Mouse (Mus musculus) liver, embryonic 18 days (tissue): ENCODE data around the gene Gm28308. TPM values are rescaled to one million over a fixed set of nuclear protein-coding genes. Genes with fewer than 3 reads are reported as not detected.

Experiments used
- polyA plus RNA-seq: library from polyadenylated mRNA; depleted of rRNA; stranded (reverse); fragments of >200 nt; gene quantifications from 2 replicates; pipeline ENCODE4 v1.2.3, GENCODE M21; 2012; rRNA removed

Gene Gm28308
- polyA plus RNA-seq = not detected in 2 replicates

DNA sequence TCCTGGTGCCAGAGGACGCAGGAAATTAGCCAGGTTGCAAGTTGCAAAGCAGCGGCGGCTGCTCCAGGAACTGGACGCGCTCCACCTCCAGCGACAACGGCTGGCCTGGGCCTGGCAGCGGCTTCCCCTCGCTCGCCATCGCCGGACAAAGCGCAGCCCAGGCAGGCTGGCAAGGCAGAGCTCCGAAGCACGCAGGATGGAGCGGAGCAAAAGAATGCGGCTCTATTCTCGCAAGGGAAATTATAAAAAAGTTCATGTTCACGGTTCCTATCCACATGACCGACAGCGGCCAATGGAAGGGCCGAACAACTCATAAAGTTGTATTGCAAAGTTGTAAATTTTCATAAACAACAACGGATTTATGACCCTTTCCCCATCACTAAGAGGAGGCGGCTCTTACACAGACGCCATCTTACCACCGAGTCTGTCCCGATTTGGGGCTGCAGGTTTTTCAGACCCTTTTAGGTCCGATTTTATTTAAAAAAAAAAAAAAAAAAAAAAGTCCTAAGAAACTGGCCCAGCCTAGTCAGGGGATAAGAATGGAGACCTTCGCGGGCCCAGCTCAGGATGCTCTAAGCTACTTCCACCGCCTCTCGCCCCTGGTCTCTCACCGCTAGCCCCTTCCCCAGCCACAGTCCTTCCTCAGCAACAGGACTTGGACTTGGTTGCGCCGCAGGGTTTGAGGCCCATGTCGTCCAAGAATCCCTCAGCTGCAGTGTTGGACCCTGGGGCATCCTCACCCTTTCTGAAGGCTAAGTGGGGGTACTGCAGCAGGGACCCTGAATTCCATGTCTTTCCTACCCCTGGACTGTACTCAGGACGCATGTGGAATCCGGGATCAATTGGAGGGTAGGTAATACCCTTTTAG is at the start of gene Gm28308, which contains the start of gene Hoxa3:
Gene Gm28308 (minus strand): TSS at position 221 of the 868 bp plus-strand sequence.
Gene Hoxa3 (minus strand): TSS at position 218 of the 868 bp plus-strand sequence.

DNA sequence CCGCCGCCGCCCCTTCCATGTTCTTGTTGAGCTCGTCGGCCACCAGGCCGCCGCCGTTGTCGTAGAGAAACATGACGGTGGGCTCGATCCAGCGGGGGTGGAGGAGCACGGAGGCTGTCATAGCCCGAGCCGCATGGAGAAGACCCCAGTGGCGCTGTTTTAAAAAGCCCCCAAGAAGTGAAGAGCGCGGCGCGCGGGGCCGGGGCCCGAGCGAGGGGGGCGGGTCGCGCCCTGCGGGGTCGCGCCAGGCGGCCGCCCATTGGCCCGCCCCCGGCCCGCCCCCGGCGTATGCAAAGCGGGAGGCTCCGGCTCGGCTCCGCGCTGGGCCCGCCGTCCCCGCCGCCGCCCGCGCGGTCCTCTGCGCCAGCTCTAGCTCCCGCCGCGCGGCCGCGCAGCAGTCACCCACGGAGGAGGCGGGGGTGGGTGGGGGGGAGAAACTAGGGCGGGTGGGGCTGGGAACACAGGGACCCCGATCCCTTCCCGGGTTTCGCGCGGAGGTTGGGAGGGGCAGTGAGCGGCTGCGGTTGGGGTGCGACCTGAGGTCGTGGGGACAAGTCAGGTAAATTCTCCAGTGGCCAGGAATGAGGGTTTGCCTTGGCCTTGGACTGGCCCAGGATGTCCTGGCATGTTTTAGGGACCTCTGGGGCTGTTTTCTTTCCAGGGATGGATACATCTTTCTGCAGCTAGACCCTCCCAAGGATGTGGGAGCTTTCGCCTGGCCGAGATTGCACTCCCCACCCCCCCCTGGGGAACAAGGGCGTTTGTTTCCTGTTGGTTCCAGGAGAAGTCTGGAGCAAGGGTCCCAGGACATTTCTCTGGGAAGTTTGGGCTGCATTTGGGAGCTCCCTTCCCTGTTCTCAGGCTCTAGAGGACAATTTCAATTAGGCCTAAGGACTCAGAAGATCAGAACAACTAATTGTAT is 47.8 kb upstream of the Gm28308 start, which contains the start of gene Hoxa13:
Gene Hoxa13 (minus strand): TSS at position 227 of the 922 bp plus-strand sequence.

DNA sequence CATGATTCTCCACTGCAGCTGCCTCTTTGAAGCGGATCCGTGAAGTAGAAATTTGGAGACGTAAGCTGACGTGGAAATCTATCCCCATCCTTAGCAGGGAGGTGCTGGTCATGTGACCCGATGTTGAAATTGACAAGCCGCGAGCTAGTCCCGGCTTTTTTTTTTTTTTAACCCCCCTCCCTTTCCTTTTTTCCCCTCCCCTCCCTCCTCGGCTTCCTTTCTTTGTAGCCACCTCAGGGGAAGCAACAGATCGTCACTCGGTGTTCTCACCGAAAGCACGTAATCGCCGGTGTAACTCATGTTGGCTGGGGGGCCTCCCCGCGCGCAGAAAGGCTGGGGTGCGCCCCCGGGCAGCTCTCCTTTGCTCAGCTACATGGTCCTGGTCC is 32.6 kb upstream of the Gm28308 start, which contains the start of gene Hoxa11:
Gene Hoxa11 (minus strand): TSS at position 54 of the 386 bp plus-strand sequence.

DNA sequence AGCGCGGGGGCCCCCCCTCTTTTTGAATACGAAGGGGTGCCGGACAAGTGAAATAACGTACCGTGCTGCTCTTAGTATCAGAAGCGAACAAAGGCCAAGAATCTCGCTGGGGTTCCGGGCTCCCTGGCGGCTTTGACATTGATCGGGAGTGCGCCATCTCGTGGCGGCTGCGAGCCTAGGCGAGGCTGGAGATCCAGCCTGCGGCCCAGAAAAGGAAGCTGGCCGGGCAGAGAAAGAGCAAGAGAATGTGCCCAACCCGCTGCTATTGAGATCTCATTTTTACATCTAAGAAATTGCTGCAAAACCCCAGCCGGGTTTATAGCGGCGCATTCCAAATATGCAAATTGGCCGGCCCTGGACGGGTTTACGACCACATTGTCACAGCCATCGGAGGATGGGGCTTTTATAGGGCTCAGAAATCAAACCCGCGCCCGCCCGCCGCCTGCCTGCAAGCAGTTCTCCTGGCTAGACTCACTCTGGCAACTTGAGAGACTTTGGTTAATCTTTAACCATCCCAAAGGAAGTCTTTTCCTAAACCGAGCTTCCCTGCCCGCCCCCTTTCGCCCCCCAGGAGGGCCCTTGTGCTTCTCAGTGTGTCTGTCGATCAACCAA is 27.4 kb upstream of the Gm28308 start, which contains the start of gene Hoxa10:
Gene Hoxa10 (minus strand): TSS at position 466 of the 612 bp plus-strand sequence.

DNA sequence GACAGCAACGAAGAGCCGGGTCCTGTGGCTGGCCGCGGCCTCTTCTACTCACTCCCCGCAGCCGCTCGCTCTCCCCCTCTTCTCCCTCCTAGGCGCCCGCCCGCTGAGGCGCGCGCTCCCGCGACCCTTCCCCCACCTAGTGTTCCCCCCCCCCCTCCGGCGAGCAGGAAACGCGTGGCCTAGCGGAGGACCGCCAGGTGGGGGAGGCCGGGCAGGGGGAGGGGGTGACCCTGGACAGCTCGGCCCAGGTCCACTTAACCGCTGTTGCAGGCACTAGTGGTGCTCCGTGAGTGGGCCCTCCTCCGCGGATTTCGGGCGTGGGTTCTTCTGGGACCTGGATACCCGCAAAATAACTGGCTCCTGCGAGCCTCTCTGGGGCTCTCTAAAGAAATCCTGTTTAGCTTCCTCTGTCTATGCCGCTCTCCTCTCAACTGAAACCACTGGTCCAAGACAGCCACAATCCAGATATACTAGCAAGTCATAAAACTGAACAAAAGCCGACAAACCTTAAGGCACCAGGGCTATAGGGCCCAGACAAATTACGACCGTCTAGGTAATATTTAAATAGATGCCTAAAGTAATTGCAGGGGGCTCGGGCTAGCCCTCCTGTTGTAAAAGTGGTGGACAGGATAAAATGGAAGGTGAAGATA is 17.5 kb upstream of the Gm28308 start, which contains the start of gene Hoxa9:
Gene Hoxa9 (minus strand): TSS at position 574 of the 650 bp plus-strand sequence.

DNA sequence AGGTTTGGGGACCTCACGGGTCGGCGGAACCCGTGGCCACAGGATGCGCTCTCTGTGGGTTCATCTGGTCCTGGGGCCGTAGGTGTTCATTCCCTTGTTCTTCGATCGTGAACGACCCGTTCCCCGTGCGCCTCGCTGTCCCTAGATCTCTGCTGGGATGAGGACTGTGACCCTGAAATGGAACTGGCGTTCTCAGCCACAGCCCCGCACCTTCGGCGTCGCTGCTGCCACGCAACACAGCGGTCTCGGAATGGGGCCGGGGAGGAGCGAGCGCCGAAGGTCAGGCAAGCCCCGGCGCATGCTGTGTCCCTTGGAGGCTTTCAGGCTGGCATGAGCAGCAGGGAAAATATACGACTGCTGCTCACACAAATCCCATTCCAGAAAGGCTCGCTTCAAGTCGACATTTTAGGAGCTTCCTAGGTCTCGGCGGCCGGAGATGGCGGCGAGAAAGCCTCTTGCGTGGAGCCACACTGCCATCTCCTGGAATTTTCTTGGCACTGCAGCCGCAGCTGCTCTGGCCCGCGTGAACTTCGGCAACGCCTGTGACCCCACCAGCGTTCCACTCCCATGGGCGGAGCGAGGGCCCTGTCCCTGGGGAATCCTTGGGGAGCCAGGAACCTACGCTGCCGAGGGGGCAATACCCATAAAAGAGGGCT is 8.3 kb upstream of the Gm28308 start, which contains the start of gene Hoxa7:
Gene Hoxa7 (minus strand): TSS at position 518 of the 656 bp plus-strand sequence.

DNA sequence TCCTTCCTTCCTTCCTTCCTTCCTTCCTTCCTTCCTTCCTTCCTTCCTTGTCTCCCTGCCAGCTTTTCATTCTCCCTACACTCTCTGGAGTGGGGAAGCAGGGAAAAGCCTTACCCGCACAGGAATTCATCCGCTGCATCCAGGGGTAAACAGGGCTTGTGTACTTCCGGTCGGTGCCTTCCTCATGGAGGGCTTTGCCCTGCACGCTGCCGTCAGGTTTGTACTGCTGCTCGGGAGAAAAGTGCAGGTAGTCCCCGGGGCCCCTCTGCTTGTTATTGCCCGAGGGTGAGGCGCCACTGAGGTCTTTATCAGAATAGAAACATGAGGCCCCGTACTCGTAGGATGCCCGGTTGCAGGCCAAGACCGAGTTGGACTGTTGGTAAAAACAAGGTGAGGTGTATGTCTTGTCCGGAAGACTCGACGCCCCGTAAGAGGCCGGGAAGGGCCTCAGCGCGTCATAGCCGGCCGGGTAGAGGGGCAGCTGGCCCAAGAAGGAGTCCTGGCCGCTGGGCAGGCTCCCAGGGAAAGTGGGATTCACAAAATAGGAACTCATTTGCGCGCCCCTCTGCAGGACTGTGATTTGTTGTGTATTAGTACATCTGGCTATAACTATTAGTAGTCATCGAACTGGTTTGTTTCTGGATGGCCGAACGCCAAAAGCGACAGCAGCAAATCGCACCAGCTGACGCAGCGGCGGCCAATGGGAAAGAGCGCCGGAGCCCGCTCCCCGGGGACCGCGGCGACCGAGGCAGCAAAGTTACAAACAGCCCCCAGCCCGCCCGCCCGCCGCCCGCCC is 4.9 kb downstream of the Gm28308 start, which contains the start of gene Hoxa6:
Gene Hoxa6 (minus strand): TSS at position 651 of the 796 bp plus-strand sequence.

DNA sequence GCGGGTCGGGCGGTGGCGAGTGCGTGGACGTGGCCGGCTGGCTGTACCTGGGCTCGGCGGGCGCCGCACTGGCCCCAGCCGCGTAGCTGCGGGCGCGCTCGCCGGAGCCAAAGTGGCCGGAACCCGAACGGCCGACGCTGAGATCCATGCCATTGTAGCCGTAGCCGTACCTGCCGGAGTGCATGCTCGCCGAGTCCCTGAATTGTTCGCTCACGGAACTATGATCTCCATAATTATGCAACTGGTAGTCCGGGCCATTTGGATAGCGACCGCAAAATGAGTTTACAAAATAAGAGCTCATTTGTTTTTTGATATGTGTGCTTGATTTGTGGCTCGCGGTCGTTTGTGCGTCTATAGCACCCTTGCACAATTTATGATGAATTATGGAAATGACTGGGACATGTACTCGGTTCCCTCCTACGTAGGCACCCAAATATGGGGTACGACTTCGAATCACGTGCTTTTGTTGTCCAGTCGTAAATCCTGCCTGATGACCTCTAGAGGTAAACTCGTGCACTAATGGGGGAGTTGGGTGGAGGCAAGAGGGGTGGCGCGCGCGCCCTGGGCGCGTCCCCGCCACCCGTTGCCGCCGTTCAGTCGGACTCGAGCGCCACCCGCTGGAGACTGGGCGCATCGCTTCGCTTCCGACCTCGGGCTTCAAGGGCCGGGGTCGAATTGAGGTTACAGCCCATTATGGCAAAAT is 8.9 kb downstream of the Gm28308 start, which contains the start of gene Hoxa5:
Gene Hoxa5 (minus strand): TSS at position 538 of the 703 bp plus-strand sequence.

DNA sequence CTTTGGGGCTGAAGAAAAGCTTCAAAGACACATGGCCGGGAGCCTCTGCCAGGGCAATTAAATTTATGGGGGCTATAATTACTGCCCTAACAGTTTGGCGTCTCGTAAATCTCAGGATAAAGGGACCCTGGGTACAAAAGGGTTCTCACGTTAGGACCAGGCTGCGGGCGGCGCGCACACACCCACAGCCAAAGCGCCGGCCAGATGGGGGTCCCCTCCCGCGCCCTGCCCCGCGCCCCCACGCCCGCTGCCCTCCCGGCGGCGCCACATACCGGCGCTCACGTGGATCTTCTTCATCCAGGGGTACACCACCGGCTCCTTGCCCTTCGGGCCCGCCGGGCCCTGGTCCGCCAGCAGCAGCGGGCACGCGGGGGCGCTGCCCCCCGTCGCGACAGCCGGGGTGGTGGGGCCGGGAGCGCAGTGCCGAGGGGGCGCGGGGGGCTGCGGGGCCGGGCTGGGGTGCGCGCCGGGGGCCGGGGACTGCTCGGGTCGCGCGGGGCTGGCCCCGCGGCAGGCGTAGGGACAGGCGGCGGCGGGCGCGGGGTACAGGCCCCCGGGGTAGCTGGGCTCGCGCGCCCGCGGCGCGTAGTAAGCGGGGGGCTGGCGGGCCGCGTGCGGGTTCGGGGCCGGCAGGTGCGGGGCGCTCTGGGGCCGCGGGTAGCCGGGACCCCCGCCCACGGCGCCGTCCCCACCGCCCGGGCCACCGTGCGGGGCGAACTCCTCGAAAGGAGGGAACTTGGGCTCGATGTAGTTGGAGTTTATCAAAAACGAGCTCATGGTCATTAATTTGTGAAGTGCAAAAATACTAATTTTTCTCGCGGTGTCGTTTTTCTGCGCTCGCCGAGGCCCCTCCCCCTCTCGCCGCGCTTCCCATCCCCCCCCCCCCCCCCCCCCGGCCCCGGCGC is 22.0 kb downstream of the Gm28308 start, which contains the start of gene Hoxa4:
Gene Hoxa4 (minus strand): TSS at position 848 of the 905 bp plus-strand sequence.

DNA sequence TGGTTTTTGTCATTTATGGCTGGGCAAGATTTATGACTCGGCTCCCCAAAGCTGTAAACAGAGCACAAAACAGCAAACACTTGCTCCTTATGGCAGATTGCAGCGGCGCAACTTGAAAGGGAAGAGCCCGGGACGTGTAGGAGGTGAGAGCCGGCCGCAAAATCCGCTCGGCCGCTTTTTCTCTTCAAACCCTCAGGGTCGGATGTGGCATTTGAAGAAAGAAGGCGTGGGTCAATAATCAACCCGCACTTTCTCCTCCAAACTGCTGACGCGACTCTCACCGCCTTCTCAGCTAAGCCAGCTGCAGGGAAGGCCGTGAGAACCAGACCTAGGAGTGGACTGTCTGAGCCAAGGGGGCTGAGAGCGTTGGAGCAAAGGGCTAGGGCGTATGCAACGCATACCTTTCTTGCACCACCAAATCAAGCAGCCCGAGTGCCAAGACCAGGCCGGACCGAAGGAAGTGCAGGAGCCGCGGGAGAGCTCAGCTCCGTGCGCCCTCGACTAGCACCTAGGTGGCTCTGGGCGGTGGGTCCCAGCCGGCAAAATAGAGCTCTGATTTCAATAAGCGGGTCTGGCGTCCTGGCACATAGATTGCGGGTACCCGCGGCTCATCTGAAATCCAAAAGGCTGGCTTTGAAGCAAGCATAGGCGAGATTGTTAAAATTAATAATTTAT is 35.9 kb downstream of the Gm28308 start, which contains the start of gene 5730596B20Rik:
Gene 5730596B20Rik (plus strand): TSS at position 438 of the 675 bp plus-strand sequence.

DNA sequence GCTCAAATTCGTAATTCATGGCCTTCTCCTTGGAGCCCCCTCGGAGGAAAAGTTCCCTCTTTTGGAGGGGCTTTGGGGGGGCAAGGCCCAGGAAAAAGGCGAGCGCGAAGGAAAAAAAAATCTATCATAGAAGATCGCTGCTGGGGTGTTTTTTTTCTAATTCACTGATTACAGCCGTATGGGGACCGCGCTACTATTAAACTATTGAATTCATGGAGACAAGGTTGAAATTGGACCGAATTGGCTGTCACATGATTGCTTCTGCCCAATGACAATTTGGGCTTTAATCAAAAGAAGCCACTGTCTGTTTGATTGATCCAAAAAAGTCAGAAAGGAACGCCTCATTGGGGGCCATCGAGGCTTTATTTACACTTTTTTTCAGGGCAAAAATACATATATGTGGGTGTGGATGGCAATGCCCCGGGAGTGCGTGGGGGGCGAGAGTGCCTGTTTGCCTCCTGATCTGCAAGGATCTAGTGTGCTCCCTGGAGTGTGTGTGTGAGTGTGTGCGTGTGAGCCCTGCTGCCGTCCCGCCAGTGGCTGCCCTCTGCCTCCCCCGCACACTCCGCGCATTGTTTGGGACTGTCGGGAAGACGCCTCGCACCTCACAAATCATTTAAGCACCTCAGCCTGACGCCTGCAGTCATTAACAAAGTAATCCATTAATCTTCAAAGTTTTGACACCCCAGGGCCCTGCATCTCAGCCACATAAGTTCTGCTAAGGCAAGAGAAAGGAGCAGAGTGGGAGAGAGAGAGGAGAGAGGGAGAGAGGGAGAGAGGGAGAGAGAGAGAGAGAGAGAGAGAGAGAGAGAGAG is 48.3 kb downstream of the Gm28308 start, which contains the start of gene Hoxa2:
Gene Hoxa2 (minus strand): TSS at position 206 of the 815 bp plus-strand sequence.

DNA sequence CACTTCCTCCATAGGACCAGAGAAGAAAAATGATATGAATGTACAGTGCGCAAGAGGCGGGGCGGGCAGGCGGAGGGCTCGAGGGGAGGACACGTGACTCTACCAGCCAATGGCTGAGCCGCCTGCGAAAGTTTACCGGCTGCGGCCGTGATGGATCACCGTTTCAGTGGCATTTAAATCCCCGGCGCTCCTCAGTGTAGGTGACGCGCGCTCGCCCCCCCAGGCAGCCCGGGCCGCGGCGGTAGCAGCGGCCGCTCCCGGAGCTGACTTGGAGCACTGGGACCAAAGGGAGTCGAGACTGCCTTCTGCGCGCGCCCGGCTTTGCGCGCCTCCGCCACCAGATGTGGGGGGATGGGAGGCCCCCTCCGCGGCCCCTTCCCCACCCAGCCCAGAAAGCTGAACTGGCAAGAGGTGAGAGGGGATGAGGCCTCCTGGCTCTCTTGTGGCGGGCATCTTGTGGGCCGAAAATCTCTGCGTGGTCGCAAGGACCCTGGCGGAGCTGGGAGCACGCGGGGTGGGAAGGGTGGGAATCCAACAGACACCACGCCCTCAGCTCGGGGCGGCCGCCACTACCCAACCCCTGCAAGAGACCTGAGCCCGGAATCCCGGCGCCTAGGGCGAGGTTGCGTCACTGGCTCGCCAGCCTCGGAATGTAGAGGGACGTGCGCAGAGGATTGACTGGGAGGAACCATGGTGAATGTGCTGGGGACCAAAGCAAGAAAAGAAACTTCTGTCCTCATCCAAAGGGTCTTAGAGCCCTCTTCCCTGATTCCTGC is 54.7 kb downstream of the Gm28308 start, which contains the start of gene Hoxa1:
Gene Hoxa1 (minus strand): TSS at position 42 of the 776 bp plus-strand sequence.

